ENCODE assay signal across 18 mouse cellular contexts in genomic region chr1:155383319-155384302, GRCm38 (mm10). TPM values are rescaled to one million over a fixed set of nuclear protein-coding genes. Genes with fewer than 3 reads are reported as not detected.
DNase-seq lines count a peak whose midpoint lies in the region; ATAC-seq lines count a peak whose summit lies in the region.
"Had no signal": no experiment of that assay in that cellular context is flagged by ENCODE, and none has a peak within 500 bp of the region (broad histone marks: within the 10 kb centered on the region; RNA-seq: fewer than 3 reads in every experiment).

No protein-coding gene starts in this region.

- no peak overlapping the region for H3K4me3 ChIP-seq in liver, embryonic 16.5 days (ENCODE audit: low read depth, low read length)
- H3K4me3 ChIP-seq in hindbrain, embryonic 12.5 days, result no peak overlapping the region
- H3K4me3 ChIP-seq: heart, embryonic 15.5 days; midbrain, embryonic 13.5 days; myocyte had no signal

- no peaks in the 10 kb centered on the region for H3K36me3 ChIP-seq in liver, embryonic 16.5 days (ENCODE audit: control insufficient read depth, insufficient read depth)
- H3K36me3 ChIP-seq in hindbrain, embryonic 12.5 days, result no peaks in the 10 kb centered on the region
- H3K36me3 ChIP-seq: heart, embryonic 15.5 days had no signal

- H3K4me2 ChIP-seq in liver, embryonic 16.5 days (ENCODE audit: low read depth, low read length), result 0 out of 2 replicates have a peak overlapping the region, but pooled peaks have one; percentile 11
- H3K4me2 ChIP-seq in hindbrain, embryonic 12.5 days (replicated peaks), result no peak overlapping the region
- H3K4me2 ChIP-seq: heart, embryonic 15.5 days; midbrain, embryonic 13.5 days had no signal

- H3K9ac ChIP-seq in liver, embryonic 16.5 days (ENCODE audit: low read depth, low read length), result no peak overlapping the region
- H3K9ac ChIP-seq in hindbrain, embryonic 12.5 days, result no peak overlapping the region
- H3K9ac ChIP-seq: heart, embryonic 15.5 days; midbrain, embryonic 13.5 days had no signal

- peak; percentile 89 for DNase-seq in A20 (ENCODE audit: low read depth, low spot score)
- DNase-seq in Muller cell, postnatal 12 days (ENCODE audit: inconsistent ontology term), result peak; percentile 22
- DNase-seq in left cerebral cortex, adult 11 months (ENCODE audit: low spot score), result no peak
- DNase-seq in frontal cortex, postnatal 14 days (ENCODE audit: low spot score in 2 of 2), result no peak
- DNase-seq in retina, postnatal 1 day, result no peak
- DNase-seq: adrenal gland, postnatal 25 days; B cell, adult 2 months; cerebellum, postnatal 10 days; lung, adult 18-20 months; lung, postnatal 36 days; thymus, adult 18-20 months had no signal

- H3K27ac ChIP-seq in liver, embryonic 16.5 days (ENCODE audit: low read length), result no peak overlapping the region
- H3K27ac ChIP-seq in hindbrain, embryonic 12.5 days, result no peak overlapping the region
- H3K27ac ChIP-seq: heart, embryonic 15.5 days; midbrain, embryonic 13.5 days had no signal

- H3K4me1 ChIP-seq in liver, embryonic 16.5 days (ENCODE audit: control insufficient read depth, low read depth, low read length), result peaks cover 2% of the 10 kb centered on the region; the same call in 1 of the 2 replicates
- H3K4me1 ChIP-seq in hindbrain, embryonic 12.5 days, result 0 out of 2 replicates have a peak, but pooled peaks cover 2% of the 10 kb centered on the region
- H3K4me1 ChIP-seq: heart, embryonic 15.5 days had no signal

- no peaks in the 10 kb centered on the region for H3K27me3 ChIP-seq in liver, embryonic 16.5 days (ENCODE audit: control insufficient read depth, insufficient read depth, low read depth, low read length)
- no peaks in the 10 kb centered on the region for H3K27me3 ChIP-seq in hindbrain, embryonic 12.5 days
- H3K27me3 ChIP-seq: heart, embryonic 15.5 days; midbrain, embryonic 13.5 days had no signal

- 79% methylated on average over 8 of the region's 8 CpGs for WGBS in liver, embryonic 16.5 days (ENCODE audit: insufficient replicate concordance)
- WGBS in hindbrain, embryonic 12.5 days, result 96% methylated on average over 8 of the region's 8 CpGs

- no peaks in the 10 kb centered on the region for H3K9me3 ChIP-seq in liver, embryonic 16.5 days (replicated peaks; ENCODE audit: control insufficient read depth, low read length)
- no peaks in the 10 kb centered on the region for H3K9me3 ChIP-seq in hindbrain, embryonic 12.5 days (replicated peaks)
- H3K9me3 ChIP-seq: heart, embryonic 15.5 days; midbrain, embryonic 13.5 days had no signal

- ATAC-seq in inflammation-experienced regulatory T-cells, adult 6 months, result peak; percentile 98
- peak; percentile 71 for ATAC-seq in liver, embryonic 16.5 days (ENCODE audit: low read depth)
- ATAC-seq in hindbrain, embryonic 12.5 days (ENCODE audit: low FRiP score), result no peak
- ATAC-seq: forebrain, embryonic 14.5 days; midbrain, embryonic 13.5 days had no signal

RNA-seq across cellular contexts. Expression of gene Xpr1, which starts 33.6 kb away (rescaled TPM):
- polyA plus RNA-seq in inflammation-experienced regulatory T-cells, adult 6 months (2017; shearing (Covaris generic)), result 10 to 100 TPM; 13.1 to 23.6 (median 16.5) TPM
- polyA plus RNA-seq in liver, embryonic 16.5 days (2015; fragmentation: Nextera tagmentation; extraction: Ambion mirVana), result 3.2 and 3.4 TPM in 2 replicates
- polyA plus RNA-seq in hindbrain, embryonic 12.5 days (2016; fragmentation: Nextera tagmentation; extraction: Ambion mirVana), result 29.3 and 31.1 TPM in 2 replicates

Comparison
In these comparisons a context has a peak if more than half of its experiments do, and no peak if none do; other contexts are left out.
1. DNase-seq: peak in A20 (single experiment) and Muller cell, postnatal 12 days (single experiment); none in left cerebral cortex, adult 11 months (single experiment), frontal cortex, postnatal 14 days (0 of 2) and retina, postnatal 1 day (single experiment).